Mouse (Mus musculus): ENCODE data around the gene Ttll1. TPM values are rescaled to one million over a fixed set of nuclear protein-coding genes. Genes with fewer than 3 reads are reported as not detected.

Ttll1 gene
- polyA plus RNA-seq, 1 experiment from 2014 or later: 69.8 TPM

DNA sequence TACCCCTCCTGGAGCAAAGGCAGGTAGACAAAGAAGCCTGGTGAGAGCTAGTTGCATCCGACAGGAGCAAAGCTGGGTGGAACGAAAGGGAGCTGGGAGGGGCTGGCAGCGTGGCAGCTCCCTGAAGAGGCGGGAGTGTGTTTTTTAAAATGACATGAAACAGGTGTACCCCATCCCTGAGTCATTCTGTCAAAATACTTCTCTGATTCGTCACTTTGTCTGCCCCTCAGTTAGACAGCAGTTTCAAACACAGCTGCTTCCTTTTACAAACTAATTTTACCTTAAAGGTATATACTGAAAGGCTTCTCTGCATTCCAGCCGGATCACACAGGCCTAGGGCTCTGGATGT, 16.1 kb downstream of the Ttll1 start:
- no peaks in the 10 kb centered on the region for H3K27me3 ChIP-seq
- WGBS: 74% methylated on average over 6 of the region's 6 CpGs
- peaks cover 97% of the 10 kb centered on the region for H3K36me3 ChIP-seq (ENCODE audit: poor library complexity, severe bottlenecking)

DNA sequence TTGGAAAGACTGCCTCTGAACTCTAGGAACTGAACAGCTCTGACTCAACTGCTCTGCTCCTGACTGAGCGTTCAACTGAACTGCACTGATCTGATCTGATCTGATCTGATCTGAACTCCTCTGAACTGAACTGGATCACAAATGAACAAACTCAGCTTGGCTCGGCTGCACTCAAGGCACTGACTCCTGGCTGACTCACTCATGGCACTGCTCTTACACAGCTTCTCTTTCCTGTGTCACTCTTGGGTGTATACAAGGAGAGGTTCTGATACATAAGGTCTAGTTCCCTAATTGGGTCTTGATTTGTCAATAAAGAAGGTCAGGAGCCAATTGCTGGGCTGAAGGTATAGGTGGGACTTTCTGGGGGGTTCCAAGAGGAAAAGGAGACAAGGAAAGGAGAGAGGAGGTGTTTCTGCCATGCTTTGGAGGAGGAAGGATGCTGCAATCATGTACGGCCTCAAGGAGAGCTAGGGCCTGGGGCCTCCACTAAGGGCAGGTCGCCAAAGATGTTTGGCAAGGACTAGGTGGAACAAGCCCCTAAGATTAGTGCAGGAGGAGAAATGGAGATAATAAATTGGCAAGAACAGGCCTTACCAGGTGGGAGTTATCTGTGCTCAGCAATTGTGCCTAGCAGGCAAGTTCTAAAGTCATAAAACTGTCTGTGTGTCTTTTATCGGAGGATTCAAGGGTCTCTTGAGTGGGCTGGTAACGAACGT, 16.7 kb downstream of the Ttll1 start:
- peaks cover 97% of the 10 kb centered on the region for H3K36me3 ChIP-seq (ENCODE audit: poor library complexity, severe bottlenecking)
- H3K27me3 ChIP-seq: no peaks in the 10 kb centered on the region
- H3K9me3 ChIP-seq (replicated peaks): no peaks in the 10 kb centered on the region
- no peak overlapping the region for H3K4me3 ChIP-seq
- H3K27ac ChIP-seq: no peak overlapping the region
- H3K4me1 ChIP-seq: no peaks in the 10 kb centered on the region
- H3K4me2 ChIP-seq: no peak overlapping the region
- WGBS: 88% methylated on average over 7 of the region's 7 CpGs
- no peak overlapping the region for H3K9ac ChIP-seq
- ATAC-seq: no peak

More for the DNA sequence above, 16.1 kb downstream of the Ttll1 start:
- no peak overlapping the region for H3K4me2 ChIP-seq
- H3K9me3 ChIP-seq (replicated peaks): no peaks in the 10 kb centered on the region
- no peak overlapping the region for H3K4me3 ChIP-seq
- no peaks in the 10 kb centered on the region for H3K4me1 ChIP-seq
- H3K27ac ChIP-seq: no peak overlapping the region
- no peak for ATAC-seq
- no peak overlapping the region for H3K9ac ChIP-seq

DNA sequence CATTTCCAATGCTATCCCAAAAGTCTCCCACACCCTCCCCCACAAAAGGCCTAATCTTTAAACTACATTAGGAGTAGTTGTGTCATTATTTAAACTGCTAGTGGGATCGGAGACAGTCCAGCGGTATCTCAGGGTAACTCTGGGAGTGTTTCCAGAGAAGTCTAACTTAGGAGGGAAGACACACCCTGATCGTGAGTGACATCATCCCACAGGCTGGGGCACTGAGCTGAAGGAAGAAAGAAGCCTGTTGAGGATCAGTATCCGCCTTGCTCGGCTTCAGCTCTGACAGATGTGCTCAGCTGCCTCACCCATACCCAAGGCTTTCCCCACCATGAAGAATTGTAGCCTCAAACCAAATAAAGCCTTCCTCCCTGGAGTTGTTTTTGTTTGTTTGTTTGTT, 18.8 kb downstream of the Ttll1 start:
- ATAC-seq: no peak
- Histone ChIP-seq H3K27ac (no peak overlapping the region), H3K9ac (no peak overlapping the region), H3K4me1 (no peaks in the 10 kb centered on the region), H3K4me3 (no peak overlapping the region), H3K4me2 (no peak overlapping the region), H3K36me3 (ENCODE audit: poor library complexity, severe bottlenecking) (peaks cover 95% of the 10 kb centered on the region), H3K9me3 (replicated peaks) (no peaks in the 10 kb centered on the region), H3K27me3 (no peaks in the 10 kb centered on the region)
- 89% methylated on average over 5 of the region's 5 CpGs for WGBS

DNA sequence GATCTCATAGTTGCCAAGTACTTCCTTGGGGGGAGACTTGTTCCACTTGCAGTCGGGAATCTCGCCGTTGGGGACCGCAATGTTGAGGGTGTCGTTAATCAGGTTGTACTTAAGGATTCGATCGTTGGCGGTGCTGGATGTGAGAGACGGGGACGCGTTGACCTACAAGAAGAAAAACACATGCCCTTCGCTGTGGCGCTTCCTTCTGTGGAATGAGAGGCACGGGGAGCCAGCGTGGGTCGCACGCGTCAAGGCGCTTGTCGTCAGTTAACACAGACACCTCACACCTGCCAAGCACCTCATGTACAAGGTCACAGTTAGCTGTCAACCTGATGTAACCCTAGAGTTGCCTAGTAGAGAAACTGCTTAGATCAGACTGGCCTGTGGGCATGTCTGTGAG, 21.2 kb downstream of the Ttll1 start:
- H3K36me3 ChIP-seq (ENCODE audit: poor library complexity, severe bottlenecking): peaks cover 88% of the 10 kb centered on the region
- no peak for ATAC-seq

DNA sequence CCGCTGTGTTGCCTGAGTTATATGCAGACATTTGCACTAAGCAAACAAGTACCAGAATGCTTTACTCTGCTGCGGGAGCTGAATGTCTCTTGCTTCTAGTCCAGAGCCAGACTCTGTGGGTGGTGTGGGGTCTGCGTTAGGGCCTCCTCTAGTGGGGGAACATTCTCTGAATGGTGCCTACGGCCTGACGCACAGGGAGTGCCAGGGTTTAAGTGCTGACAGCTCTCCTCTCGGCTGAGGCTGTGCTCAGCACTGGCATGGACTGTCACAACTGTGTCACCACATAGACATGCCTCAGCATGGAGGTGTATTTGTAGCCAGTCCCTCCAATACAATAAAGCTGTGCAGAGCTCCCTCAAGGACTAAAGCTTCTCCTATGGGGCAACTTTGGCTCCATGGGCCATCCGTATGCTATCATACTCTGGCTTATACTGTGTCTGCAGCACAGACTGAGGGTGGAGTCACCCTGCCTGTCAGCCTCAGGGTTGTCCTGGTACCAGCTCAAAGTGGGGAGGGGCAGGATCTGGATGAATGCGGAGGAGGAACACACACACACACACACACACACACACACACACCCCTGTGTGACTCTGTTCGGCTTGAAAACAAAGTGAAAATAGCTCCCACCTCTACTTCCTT, 23.1 kb downstream of the Ttll1 start:
- no peak overlapping the region for H3K9ac ChIP-seq
- H3K36me3 ChIP-seq (ENCODE audit: poor library complexity, severe bottlenecking): peaks cover 83% of the 10 kb centered on the region
- no peak for ATAC-seq

More for the DNA sequence above, 21.2 kb downstream of the Ttll1 start:
- H3K27me3 ChIP-seq: no peaks in the 10 kb centered on the region
- no peaks in the 10 kb centered on the region for H3K4me1 ChIP-seq
- H3K27ac ChIP-seq: no peak overlapping the region
- no peak overlapping the region for H3K4me2 ChIP-seq
- no peak overlapping the region for H3K4me3 ChIP-seq
- no peaks in the 10 kb centered on the region for H3K9me3 ChIP-seq (replicated peaks)
- WGBS: 94% methylated on average over 20 of the region's 20 CpGs
- H3K9ac ChIP-seq: no peak overlapping the region

DNA sequence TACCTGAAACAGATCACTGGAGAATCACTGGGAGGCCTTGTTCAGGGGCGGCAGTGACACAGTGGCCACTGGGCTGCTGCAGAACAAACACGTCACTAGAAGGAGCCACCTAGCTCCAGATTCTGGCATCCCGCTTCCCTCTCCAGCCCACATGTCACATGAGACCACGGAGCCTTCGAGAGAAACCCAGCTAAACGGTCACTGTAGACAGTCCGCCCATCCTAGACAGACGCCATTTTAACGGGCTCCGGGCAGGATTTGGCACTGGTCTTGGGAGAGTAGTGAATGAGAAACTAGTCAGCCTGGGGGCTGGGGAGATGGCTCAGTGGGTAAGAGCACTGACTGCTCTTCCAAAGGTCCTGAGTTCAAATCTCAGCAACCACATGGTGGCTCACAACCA, 26.4 kb downstream of the Ttll1 start:
- Histone ChIP-seq H3K4me1 (no peaks in the 10 kb centered on the region), H3K4me3 (no peak overlapping the region), H3K36me3 (ENCODE audit: poor library complexity, severe bottlenecking) (peaks cover 53% of the 10 kb centered on the region), H3K27me3 (no peaks in the 10 kb centered on the region), H3K9ac (no peak overlapping the region), H3K9me3 (replicated peaks) (no peaks in the 10 kb centered on the region), H3K4me2 (no peak overlapping the region), H3K27ac (no peak overlapping the region)
- 90% methylated on average over 10 of the region's 10 CpGs for WGBS
- no peak for ATAC-seq

More for the DNA sequence above, 23.1 kb downstream of the Ttll1 start:
- Histone ChIP-seq H3K4me1 (no peaks in the 10 kb centered on the region), H3K27ac (no peak overlapping the region), H3K4me2 (no peak overlapping the region), H3K4me3 (no peak overlapping the region), H3K9me3 (replicated peaks) (no peaks in the 10 kb centered on the region), H3K27me3 (no peaks in the 10 kb centered on the region)
- 69% methylated on average over 9 of the region's 9 CpGs for WGBS

DNA sequence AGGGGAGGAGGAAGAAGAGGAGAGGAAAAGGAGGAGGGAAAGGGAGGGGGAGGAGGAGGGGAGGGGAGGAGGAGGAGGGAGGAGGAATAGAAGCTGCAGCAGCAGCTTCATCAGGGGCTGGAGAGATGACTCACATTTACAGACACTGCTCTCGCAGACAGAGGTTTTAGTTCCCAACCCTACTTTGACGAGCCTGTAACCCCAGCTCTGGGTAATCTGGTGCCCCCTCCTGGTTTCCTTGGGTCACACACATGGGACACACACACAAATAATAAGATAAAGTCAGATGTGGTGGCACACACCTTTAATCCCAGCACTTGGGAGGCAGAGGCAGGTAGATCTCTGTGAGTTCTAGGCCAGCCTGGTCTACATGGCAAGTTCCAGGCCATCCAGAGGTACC, 27.2 kb downstream of the Ttll1 start:
- Histone ChIP-seq H3K9me3 (replicated peaks) (no peaks in the 10 kb centered on the region), H3K27ac (no peak overlapping the region), H3K27me3 (no peaks in the 10 kb centered on the region), H3K9ac (no peak overlapping the region), H3K4me2 (no peak overlapping the region), H3K36me3 (ENCODE audit: poor library complexity, severe bottlenecking) (peaks cover 47% of the 10 kb centered on the region), H3K4me3 (no peak overlapping the region), H3K4me1 (no peaks in the 10 kb centered on the region)
- WGBS: 56% methylated on average over 2 of the region's 2 CpGs
- no peak for ATAC-seq

DNA sequence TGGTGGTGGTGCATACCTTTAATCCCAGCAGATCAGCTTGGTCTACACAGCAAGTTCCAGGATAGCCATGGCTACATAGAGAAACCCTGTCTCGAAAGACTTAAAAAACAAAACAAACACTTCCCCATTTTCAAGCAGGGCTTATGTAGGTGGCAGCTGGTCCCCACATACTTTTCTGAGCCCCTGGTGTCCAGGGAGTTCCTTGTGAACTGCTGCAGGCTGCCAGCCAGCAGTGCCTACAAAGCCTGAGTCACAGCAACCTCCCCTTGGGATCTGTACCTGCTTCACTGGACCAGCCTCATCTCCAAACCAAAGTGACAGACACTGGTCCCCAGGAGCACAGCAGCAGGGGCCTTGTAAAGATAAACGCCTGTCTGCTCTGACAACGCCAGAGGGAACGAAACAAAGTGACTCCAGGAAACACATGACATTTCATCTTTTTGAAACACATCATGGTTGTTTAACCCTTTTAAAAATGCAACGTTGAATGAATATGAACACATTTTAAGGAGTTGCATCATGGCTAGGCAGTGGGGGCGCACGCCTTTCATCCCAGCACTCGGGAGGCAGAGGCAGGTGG, 28.0 kb downstream of the Ttll1 start:
- ATAC-seq: no peak
- no peaks in the 10 kb centered on the region for H3K27me3 ChIP-seq
- H3K4me1 ChIP-seq: no peaks in the 10 kb centered on the region
- peaks cover 40% of the 10 kb centered on the region for H3K36me3 ChIP-seq (ENCODE audit: poor library complexity, severe bottlenecking)
- no peaks in the 10 kb centered on the region for H3K9me3 ChIP-seq (replicated peaks)
- 81% methylated on average over 8 of the region's 8 CpGs for WGBS
- no peak overlapping the region for H3K9ac ChIP-seq
- no peak overlapping the region for H3K4me3 ChIP-seq
- no peak overlapping the region for H3K27ac ChIP-seq
- H3K4me2 ChIP-seq: no peak overlapping the region

DNA sequence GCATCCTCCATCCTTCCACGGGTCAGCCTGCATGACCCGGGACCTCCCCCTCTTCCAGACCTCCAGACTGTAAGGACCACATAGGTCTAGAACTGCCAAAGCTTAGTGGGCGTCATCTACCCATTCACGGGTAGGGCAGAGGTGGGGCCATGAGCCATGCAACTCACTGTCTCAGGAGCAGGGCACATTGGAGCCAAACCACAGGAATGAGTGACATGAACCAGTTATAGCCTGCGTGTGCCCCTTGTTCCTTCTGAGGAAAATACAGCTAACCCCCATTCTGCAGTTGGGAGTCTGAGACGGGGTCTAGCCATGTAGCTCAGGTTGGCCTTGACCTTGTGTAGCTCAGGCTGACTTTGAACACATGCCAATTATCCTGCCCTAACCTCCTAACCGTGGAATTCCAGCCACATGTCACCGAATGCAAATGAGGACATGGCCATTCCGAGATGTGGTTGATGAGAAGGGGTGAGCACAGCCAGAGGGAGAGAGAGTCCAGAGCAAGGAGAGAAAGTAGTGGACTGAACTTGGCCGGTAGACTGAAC, 29.4 kb downstream of the Ttll1 start:
- Histone ChIP-seq H3K4me2 (no peak overlapping the region), H3K9ac (no peak overlapping the region)
- 73% methylated on average over 10 of the region's 10 CpGs for WGBS

DNA sequence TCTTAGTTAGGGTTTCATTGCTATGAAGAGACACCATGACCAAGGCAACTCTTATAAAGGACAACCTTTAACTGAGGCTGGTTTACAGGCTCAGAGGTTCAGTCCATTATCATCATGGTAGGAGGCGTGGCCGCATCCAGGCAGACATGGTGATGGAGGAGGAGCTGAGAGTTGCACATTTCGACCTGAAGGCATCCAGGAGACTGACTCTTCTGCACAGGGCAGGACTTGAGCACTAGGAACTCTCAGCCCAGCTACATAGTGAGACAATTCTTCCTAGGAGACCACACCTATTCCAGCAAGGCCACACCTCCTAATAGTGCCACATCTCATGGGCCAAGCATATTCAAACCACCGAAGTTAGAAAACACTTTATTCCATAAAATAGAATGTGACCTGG, 30.9 kb downstream of the Ttll1 start:
- WGBS: 87% methylated on average over 4 of the region's 4 CpGs
- H3K27me3 ChIP-seq: no peaks in the 10 kb centered on the region
- no peaks in the 10 kb centered on the region for H3K4me1 ChIP-seq

More for the DNA sequence above, 29.4 kb downstream of the Ttll1 start:
- Histone ChIP-seq H3K27me3 (no peaks in the 10 kb centered on the region), H3K9me3 (replicated peaks) (no peaks in the 10 kb centered on the region), H3K4me3 (no peak overlapping the region), H3K27ac (no peak overlapping the region), H3K4me1 (no peaks in the 10 kb centered on the region), H3K36me3 (ENCODE audit: poor library complexity, severe bottlenecking) (peaks cover 26% of the 10 kb centered on the region)
- ATAC-seq: no peak

DNA sequence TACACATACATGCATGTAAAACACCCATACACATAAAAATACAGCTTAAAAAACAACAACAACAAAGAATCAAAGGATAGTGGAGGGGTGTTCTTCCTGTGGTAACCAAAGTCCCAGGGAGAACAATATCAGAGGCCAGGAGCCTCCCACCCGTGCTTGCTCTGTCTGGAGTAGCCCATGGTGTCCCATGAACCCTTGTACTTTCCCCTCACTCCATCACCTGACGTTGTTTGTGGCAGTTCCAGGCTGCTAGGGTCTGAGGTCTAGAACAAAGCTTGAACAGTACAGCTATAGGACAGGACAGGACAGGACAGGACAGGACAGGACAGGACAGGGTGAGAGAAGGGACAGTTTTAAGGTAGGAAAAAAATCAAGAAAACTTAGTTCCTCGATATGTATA, 32.6 kb downstream of the Ttll1 start:
- H3K9me3 ChIP-seq (replicated peaks): no peaks in the 10 kb centered on the region
- no peak overlapping the region for H3K4me3 ChIP-seq
- no peak for ATAC-seq
- no peaks in the 10 kb centered on the region for H3K27me3 ChIP-seq
- no peak overlapping the region for H3K4me2 ChIP-seq
- H3K36me3 ChIP-seq (ENCODE audit: poor library complexity, severe bottlenecking): peaks cover 3% of the 10 kb centered on the region; the same call in 1 of the 2 replicates
- WGBS: 79% methylated on average over 3 of the region's 3 CpGs
- H3K9ac ChIP-seq: no peak overlapping the region
- H3K27ac ChIP-seq: no peak overlapping the region
- H3K4me1 ChIP-seq: no peaks in the 10 kb centered on the region

More for the DNA sequence above, 30.9 kb downstream of the Ttll1 start:
- no peak for ATAC-seq
- H3K4me2 ChIP-seq: no peak overlapping the region
- H3K9ac ChIP-seq: no peak overlapping the region
- peaks cover 14% of the 10 kb centered on the region for H3K36me3 ChIP-seq (ENCODE audit: poor library complexity, severe bottlenecking)
- H3K4me3 ChIP-seq: no peak overlapping the region
- no peaks in the 10 kb centered on the region for H3K9me3 ChIP-seq (replicated peaks)
- no peak overlapping the region for H3K27ac ChIP-seq

DNA sequence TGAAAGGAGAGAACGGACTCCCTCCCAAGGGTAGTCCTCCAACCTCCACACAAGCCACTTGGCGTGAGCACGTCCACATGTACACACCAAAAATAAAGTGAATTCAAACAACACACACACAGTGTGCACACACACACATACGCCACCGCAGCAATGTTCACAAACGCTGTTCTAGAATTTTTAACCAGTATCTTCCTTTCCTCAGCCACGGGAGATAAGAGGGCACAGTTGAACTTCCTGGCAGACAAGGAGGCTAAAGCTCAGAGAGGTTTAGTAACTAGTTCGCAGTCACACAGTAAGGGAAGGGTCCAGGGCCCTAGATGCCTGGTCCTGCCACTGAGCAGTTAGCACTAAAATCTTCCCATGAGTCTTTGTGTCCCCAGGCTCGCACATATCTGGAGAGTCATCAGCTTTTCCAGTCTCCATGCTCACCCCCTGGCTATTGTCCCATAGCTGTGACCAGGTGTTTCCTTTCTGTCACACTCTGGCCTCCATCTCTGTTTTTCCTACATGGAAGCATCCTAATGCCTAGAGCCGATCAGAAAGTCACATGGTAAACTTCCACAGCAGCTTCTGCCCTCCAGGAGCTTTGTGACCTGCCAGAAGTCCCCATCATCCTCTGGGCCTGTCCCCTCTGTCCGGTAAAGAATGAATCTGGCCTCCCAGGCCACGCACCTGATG, 34.0 kb downstream of the Ttll1 start:
- Histone ChIP-seq H3K27ac (no peak overlapping the region), H3K4me2 (no peak overlapping the region), H3K27me3 (no peaks in the 10 kb centered on the region), H3K4me3 (no peak overlapping the region), H3K36me3 (ENCODE audit: poor library complexity, severe bottlenecking) (no peaks in the 10 kb centered on the region), H3K9me3 (replicated peaks) (no peaks in the 10 kb centered on the region), H3K9ac (no peak overlapping the region), H3K4me1 (no peaks in the 10 kb centered on the region)
- WGBS: 89% methylated on average over 12 of the region's 12 CpGs
- no peak for ATAC-seq

Data from forebrain, embryonic 13.5 days (tissue).